Mouse (Mus musculus) frontal cortex, postnatal 25 days (tissue): ENCODE data around the gene Atxn1l.
A peak's percentile ranks its signal among the peaks of the same experiment; 100 is the strongest.
"Not testable (repeated sequence)": the region's sequence is repeated elsewhere in the genome, so short reads cannot be mapped to it uniquely, and the experiment has no call there.

ENCODE experiments used
- DNase-seq, 2 experiments: peaks; one replicate each; pipeline ENCODE4 v3.0.0; 2022; ENCODE audit warnings: low spot score in 2 of 2

The Atxn1l gene

GRCm38 (mm10) chr8:109737237-109738048 lies at the start of gene Atxn1l:
TSS of gene Atxn1l (minus strand) at chr8:109737739.
- peak; percentile 80 to 82 for DNase-seq

- DNase-seq = no peak
Measured at GRCm38 (mm10) chr8:109780548-109780947, 43.0 kb upstream of the Atxn1l start.

GRCm38 (mm10) chr8:109779431-109780228 lies 42.1 kb upstream of the Atxn1l start:
- no peak for DNase-seq

- DNase-seq = peak in 1 of 2 experiments; percentile 7
Measured at GRCm38 (mm10) chr8:109778993-109779421, 41.5 kb upstream of the Atxn1l start.

- peak; percentile 90 to 95 for DNase-seq
Measured at GRCm38 (mm10) chr8:109778280-109778977, 40.9 kb upstream of the Atxn1l start, which contains the start of gene Ap1g1. TSS of gene Ap1g1 (plus strand) at chr8:109778554.

GRCm38 (mm10) chr8:109777851-109778250 lies 40.3 kb upstream of the Atxn1l start:
- no peak for DNase-seq

- no peak for DNase-seq
Measured at GRCm38 (mm10) chr8:109773154-109773553, 35.6 kb upstream of the Atxn1l start.

GRCm38 (mm10) chr8:109766081-109766480 lies 28.5 kb upstream of the Atxn1l start:
- DNase-seq = no peak

GRCm38 (mm10) chr8:109764031-109764430 lies 26.5 kb upstream of the Atxn1l start:
- no peak for DNase-seq

- no peak for DNase-seq
Measured at GRCm38 (mm10) chr8:109760221-109760620, 22.7 kb upstream of the Atxn1l start.

GRCm38 (mm10) chr8:109759426-109759825 lies 21.9 kb upstream of the Atxn1l start:
- no peak for DNase-seq

- DNase-seq = no peak
Measured at GRCm38 (mm10) chr8:109756849-109757248, 19.3 kb upstream of the Atxn1l start.

- not testable (repeated sequence) for DNase-seq
Measured at GRCm38 (mm10) chr8:109755554-109755953, 18.0 kb upstream of the Atxn1l start.

- no peak for DNase-seq
Measured at GRCm38 (mm10) chr8:109754696-109755095, 17.2 kb upstream of the Atxn1l start.

GRCm38 (mm10) chr8:109751731-109752485 lies 14.4 kb upstream of the Atxn1l start:
- DNase-seq = no peak

- DNase-seq = no peak
Measured at GRCm38 (mm10) chr8:109750699-109751098, 13.2 kb upstream of the Atxn1l start.

GRCm38 (mm10) chr8:109750274-109750673 lies 12.7 kb upstream of the Atxn1l start:
- DNase-seq = no peak

- no peak for DNase-seq
Measured at GRCm38 (mm10) chr8:109747468-109748199, 10.1 kb upstream of the Atxn1l start.

GRCm38 (mm10) chr8:109738049-109738380 lies 476 bp upstream of the Atxn1l start:
- DNase-seq = no peak

GRCm38 (mm10) chr8:109736819-109737218 lies 720 bp downstream of the Atxn1l start:
- DNase-seq = no peak

- no peak for DNase-seq
Measured at GRCm38 (mm10) chr8:109734018-109734417, 3.5 kb downstream of the Atxn1l start.
